Mouse (Mus musculus) hematopoietic stem cell, adult 5-6 weeks (primary cell): ENCODE results near the gene 2610528J11Rik. TPM values are rescaled to one million over a fixed set of nuclear protein-coding genes. Genes with fewer than 3 reads are reported as not detected.
A peak's percentile ranks its signal among the peaks of the same experiment; 100 is the strongest.
"Not testable (repeated sequence)": the region's sequence is repeated elsewhere in the genome, so short reads cannot be mapped to it uniquely, and the experiment has no call there.

Experiments
- ATAC-seq, 2 experiments: fragments of 125-278 bp in 1 of 2; replicated peaks in 1 of 2; 2 replicates each; pipeline ENCODE4 v1.8.0; 2016 to 2017; ENCODE audit warnings: inconsistent platforms in 2 of 2, mild to moderate bottlenecking in 2 of 2, moderate number of reproducible peaks in 2 of 2, low read depth in 1 of 2, moderate TSS enrichment in 1 of 2; ENCODE audit not compliant: low FRiP score in 2 of 2, poor library complexity in 2 of 2, severe bottlenecking in 2 of 2, insufficient read depth in 1 of 2, low TSS enrichment in 1 of 2
- total RNA-seq: library from RNA; stranded (forward); fragments of 172-1452, 232-1000 nt; gene quantifications from 2 replicates; pipeline ENCODE4 v1.2.3, GENCODE M21; 2017

The 2610528J11Rik gene
- not detected in 2 replicates for total RNA-seq

GRCm38 (mm10) chr4:118526408-118527334 is at the start of gene 2610528J11Rik:
2610528J11Rik (plus strand) TSS chr4:118526999.
- ATAC-seq: no peak

GRCm38 (mm10) chr4:118489717-118490132 is 37.1 kb upstream of the 2610528J11Rik start, which contains the start of gene Tie1:
Tie1 (minus strand) TSS chr4:118490061.
- peak; percentile 62 to 71 for ATAC-seq

DNA sequence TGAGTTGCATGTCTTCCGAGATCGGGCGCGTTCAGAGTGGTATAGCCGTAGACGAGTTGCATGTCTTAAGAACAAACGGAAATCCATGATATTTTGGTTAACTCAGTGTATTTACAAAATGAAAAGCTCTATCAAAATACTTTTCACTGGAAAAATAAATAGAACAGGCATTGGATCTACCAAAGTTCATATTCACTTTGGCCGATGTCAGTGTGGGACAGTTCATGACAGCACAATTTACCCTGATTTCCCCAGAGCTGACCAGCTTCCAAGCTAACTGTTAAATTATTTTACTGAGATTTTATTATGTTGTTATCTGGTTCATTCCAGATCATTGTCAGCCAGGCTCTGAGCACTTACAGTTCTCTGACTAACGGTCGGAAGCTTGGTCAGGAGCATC is 36.3 kb upstream of the 2610528J11Rik start:
- no peak for ATAC-seq

DNA sequence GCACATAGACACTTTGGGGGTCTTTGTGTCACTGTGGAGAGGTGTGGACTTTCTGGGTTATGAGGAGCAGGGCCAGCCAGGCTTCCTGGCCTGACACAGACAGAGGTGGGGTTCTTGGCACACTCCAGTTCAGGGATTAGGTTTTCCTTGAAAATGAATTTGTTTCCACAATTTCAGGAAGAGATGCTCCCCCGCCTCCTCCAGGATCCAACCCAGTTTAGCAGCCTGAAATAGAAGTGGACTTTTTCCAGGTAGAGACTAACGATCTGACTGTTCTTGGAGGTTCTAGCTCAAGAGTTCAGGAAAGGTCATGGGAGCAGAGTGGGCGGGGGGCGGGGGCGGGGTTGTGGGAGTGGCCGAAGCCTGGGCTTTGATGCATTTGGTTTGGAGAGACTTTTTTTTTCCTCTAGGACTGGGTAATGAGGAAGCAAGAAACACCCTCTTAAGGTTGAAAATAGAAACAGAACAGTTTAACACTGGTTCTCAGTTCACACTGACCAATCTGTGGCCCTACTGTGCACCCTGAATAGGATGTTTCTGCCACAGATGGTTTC is 26.6 kb upstream of the 2610528J11Rik start:
- no peak for ATAC-seq

DNA sequence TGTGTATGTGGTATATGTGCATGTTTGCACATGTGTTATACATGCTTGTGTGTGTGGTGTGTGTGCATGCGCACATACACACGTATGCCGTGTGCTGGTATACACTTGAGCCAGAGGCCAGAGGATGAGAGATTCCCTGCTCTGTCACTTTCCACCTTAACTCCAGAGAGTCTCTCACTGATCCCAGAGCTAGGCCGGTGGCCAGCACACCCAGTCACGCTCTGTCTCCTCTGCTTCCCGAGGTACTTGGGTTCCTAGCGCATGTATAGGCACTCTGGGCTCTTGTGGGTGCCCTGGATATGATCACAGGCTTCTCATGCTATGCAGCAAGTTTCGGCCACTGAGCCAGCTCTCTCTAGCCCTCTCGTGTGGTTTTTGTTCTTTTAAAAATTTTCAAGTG is 26.0 kb upstream of the 2610528J11Rik start:
- ATAC-seq: no peak

DNA sequence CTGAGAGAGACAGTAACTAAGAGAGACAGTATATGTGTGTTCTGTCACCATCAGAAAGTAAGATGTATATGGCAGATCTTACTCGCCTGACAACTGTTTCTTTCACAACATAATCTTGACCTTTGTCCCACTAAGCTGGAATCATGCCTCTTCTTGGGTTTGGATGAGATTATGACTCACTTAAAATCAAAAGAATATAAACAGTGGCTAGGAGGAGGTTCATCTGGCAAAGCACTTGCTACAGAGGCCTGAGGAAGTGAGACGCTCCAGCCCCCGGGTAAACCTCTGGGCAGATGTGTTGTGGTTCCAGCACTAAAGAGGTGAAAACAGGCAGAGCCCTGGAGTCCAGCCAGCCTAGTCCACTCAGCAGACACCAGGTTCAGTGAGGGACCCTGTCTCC is 21.2 kb upstream of the 2610528J11Rik start:
- no peak for ATAC-seq

DNA sequence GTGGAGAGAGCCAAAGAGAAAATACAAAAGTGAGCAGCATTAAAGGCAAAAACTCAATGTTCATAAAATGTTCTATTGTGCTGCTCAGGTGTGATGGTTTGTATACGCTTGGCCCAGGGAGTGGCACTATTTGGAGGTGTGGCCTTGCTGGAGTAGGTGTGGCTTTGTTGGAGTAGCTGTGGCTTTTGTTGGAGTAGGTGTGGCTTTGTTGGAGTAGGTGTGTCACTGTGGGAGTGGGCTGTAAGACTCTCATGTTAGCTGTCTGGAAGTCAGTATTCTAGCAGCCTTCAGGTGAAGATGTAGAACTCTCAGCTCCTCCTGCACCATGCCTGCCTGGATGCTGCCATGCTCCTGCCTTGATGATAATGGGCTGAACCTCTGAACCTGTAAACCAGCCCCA is 19.6 kb upstream of the 2610528J11Rik start:
- not testable (repeated sequence) for ATAC-seq

- ATAC-seq: no peak
Observed at GRCm38 (mm10) chr4:118509050-118509449, 17.7 kb upstream of the 2610528J11Rik start.

DNA sequence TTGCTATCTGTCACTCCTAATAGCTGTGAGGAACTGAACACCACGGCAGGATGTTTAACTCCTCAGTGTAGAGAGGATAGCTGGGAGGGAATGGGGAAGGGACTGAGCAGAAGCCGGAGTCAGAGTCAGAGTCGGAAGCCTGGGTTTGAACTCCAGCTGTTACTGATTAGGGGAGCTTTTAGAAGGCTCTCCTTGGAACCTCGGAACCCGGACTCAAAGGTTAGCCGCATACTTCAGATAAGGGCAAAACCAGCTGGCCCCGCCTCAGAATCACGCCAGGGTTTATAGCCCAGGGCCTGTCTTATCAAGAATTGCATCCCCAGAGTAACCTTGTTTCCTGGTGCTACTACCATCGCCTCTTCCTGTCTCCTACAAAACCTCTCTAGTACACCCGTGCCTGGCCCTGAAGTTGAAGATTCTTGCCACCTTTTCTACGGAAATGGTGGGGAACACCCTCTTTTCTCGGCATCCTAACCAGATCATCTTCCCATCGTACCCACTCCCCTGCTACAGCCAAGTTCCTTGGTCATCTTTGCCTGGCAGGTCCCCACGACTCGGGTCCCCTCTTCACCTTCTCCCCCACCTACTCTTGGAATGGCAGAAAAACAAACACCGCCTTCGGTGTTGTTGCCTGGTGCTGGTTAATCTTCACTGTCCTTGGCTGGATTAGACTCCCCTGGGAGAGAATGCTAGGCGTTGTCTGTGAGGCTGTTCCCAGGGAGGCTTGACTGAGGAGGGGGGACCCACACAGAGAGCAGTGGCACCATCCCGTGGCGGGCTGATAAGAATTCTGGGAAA is 9.9 kb upstream of the 2610528J11Rik start:
- ATAC-seq: no peak; a peak in 1 of 4 replicates

GRCm38 (mm10) chr4:118517497-118518146 is 9.2 kb upstream of the 2610528J11Rik start:
- no peak for ATAC-seq

DNA sequence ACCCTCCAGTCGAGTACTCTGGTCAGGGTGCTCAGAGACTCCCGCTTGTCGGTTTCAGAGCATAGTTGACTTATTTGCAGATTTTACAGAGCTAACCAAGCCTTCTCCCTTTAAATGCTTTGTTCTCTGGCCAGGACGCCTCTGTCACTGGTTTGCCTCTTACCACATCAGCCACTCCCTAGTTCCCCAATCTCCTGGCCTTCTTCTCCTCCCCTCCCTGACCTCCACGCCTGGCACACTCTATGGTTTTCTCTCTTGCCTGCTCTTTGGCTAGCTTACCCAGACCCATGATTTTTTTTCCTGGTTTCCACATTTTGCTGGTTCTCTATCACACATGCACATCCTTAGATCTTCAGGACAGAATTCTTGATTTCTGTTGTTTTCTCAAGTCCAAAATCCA is 8.6 kb upstream of the 2610528J11Rik start:
- 0 out of 4 replicates have a peak, but pooled peaks of 1 of the 2 experiments have one; percentile 37 for ATAC-seq

DNA sequence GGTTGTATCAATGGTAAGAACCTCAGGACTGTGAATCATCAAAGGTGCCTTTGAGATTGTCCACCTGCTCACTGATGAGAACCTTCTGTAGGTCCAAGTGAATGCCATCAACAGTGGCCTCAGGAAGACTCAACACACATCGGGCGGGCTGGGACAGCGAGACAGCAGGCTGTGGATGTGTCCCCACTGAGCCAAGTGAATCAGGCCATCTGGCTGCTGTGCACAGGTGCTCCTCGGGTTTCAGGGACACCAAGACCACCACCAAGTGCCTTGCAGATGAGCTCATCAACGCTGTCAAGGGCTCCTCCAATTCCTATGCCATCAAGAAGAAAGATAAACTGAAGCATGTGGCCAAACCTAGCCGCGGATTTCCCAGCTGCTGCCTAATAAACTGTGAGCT is 4.6 kb upstream of the 2610528J11Rik start:
- no peak for ATAC-seq

GRCm38 (mm10) chr4:118523976-118524375 is 2.8 kb upstream of the 2610528J11Rik start:
- ATAC-seq: no peak

DNA sequence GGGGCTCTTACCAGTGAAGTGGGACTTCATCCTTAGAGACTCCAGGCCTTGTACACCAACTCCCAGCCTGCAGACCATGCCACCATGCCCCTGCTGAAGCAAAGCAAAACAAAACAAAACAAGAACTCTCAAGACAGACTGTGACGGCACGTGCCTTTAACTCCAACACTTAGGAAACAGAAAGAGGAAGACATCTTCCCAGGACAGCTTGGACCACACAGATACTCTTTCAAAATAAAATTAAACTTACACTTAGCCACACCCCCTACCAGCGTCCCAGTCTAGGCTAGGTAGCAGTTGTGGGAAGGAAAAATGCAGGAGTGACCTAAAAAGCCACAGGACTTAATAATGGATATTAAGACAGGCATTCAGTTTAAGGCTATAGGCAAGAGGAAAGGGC is 1.0 kb upstream of the 2610528J11Rik start:
- no peak for ATAC-seq

GRCm38 (mm10) chr4:118527335-118527681 is 509 bp downstream of the 2610528J11Rik start:
- ATAC-seq: no peak

GRCm38 (mm10) chr4:118527720-118528119 is 921 bp downstream of the 2610528J11Rik start:
- ATAC-seq: no peak

DNA sequence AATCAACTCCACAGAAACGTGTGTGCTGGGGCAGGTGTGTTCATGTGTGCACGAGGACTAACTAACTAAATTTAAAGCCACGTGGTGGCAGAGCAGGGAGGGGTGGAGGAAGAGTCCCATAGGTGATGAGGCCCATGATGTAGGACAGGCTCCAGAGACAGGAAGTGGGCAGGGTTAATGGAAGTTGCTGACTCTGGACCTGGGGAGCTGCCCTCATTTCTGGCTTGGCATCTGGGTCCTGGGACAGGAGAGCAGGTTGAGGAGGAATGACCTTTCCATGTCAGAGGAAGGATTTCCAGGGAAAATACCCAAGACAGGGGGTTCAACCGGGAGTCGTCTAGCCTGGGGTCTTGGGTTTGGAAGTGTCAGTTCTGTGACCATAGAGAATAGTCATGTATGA is 5.9 kb downstream of the 2610528J11Rik start:
- no peak for ATAC-seq
